Mouse (Mus musculus) ES-E14 (cell line): ENCODE results near the gene Zcchc2.

Source experiments
- CHD2 ChIP-seq: IDR thresholded peaks from 2 replicates; pipeline ENCODE4 v1.6.1; 2014; ENCODE audit warnings: mild to moderate bottlenecking, low read depth, low read length, inconsistent platforms
- ZC3H11A ChIP-seq: IDR thresholded peaks from 2 replicates; pipeline ENCODE4 v1.6.1; 2012; ENCODE audit warnings: low read depth, mild to moderate bottlenecking, inconsistent platforms, low read length, borderline replicate concordance
- ZNF384 ChIP-seq: IDR thresholded peaks from 2 replicates; pipeline ENCODE4 v1.6.1; 2012; ENCODE audit warnings: low read depth, low read length, inconsistent platforms

- TF ChIP-seq CHD2, result no peak
- no peak for TF ChIP-seq ZC3H11A
- no peak for TF ChIP-seq ZNF384
These were observed 27.4 kb upstream of the Zcchc2 start for GRCm38 (mm10) chr1:105962852-105963251.
